Mouse (Mus musculus): ENCODE results near the gene Olfr891.
"Not testable (repeated sequence)": the region's sequence is repeated elsewhere in the genome, so short reads cannot be mapped to it uniquely, and the experiment has no call there.

The Olfr891 gene

GRCm38 (mm10) chr9:38180721-38181120, at the start of gene Olfr891:
Olfr891 (minus strand) TSS chr9:38180821.
- no peak for DNase-seq (ENCODE audit: low read depth)

- DNase-seq (ENCODE audit: low read depth), result no peak
Measured at GRCm38 (mm10) chr9:38217755-38218154, 37.1 kb upstream of the Olfr891 start, which contains the start of gene Olfr894. Olfr894 (plus strand) TSS chr9:38218055.

GRCm38 (mm10) chr9:38208065-38208464, 27.4 kb upstream of the Olfr891 start, which contains the start of gene Olfr893:
Olfr893 (plus strand) TSS chr9:38208365.
- no peak for DNase-seq (ENCODE audit: low read depth)

GRCm38 (mm10) chr9:38168341-38168740, 12.3 kb downstream of the Olfr891 start:
- not testable (repeated sequence) for DNase-seq (ENCODE audit: low read depth)

- DNase-seq (ENCODE audit: low read depth), result no peak
Measured at GRCm38 (mm10) chr9:38142217-38142616, 38.4 kb downstream of the Olfr891 start, which contains the start of gene Olfr890. Olfr890 (plus strand) TSS chr9:38142517.
